ENCODE assay signal across 26 mouse cellular contexts in the genomic region with DNA sequence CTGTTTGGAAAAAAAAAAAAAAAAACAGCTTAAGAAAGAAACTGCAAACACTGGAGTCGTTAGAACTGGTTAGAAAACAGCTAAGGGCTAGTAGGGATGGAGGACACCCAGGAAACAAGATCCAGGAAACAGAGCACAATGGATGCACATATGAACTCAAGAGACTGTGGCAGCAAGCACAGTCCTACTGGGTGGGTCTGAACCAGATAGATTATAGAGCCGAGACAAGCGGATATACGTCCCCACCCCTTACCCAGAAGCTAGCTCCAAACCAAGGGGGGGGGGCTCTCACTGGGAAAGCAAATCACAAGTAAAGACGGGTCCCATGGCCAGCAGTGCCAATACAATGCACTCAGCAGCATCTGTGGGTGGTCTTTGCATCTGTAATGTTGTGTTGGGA. TPM values are rescaled to one million over a fixed set of nuclear protein-coding genes. Genes with fewer than 3 reads are reported as not detected.
DNase-seq lines count a peak whose midpoint lies in the region; ATAC-seq and TF ChIP-seq lines count a peak whose summit lies in the region.
"Had no signal": no experiment of that assay in that cellular context is flagged by ENCODE, and none has a peak within 500 bp of the region (broad histone marks: within the 10 kb centered on the region; RNA-seq: fewer than 3 reads in every experiment).

No protein-coding gene starts in this region.

- ATAC-seq in liver, embryonic 11.5 days (replicated peaks; ENCODE audit: low FRiP score), result peak; percentile 56; the same call in 1 of the 2 replicates
- no peak for ATAC-seq in liver, postnatal 0 days
- 0 out of 2 replicates have a peak, but pooled peaks have one; percentile 22 for ATAC-seq in midbrain, embryonic 15.5 days (replicated peaks)
- no peak for ATAC-seq in midbrain, embryonic 13.5 days
- 0 out of 2 replicates have a peak, but pooled peaks have one; percentile 17 for ATAC-seq in erythroblast, adult 5-6 weeks (replicated peaks; ENCODE audit: low FRiP score, poor library complexity, severe bottlenecking)
- ATAC-seq: activated CD4-positive, CD25-positive, alpha-beta regulatory T cell, adult 4 months; CD4-positive, CD25-positive, alpha-beta regulatory T cell, adult 4 months; forebrain, embryonic 13.5 days; forebrain, embryonic 15.5 days; forebrain, postnatal 0 days had no signal

- no peaks in the 10 kb centered on the region for H3K36me3 ChIP-seq in liver, embryonic 11.5 days (ENCODE audit: control insufficient read depth, insufficient read depth, low read length)
- no peaks in the 10 kb centered on the region; the same call in 1 of the 2 replicates for H3K36me3 ChIP-seq in liver, postnatal 0 days (replicated peaks; ENCODE audit: insufficient read depth, low read length)
- H3K36me3 ChIP-seq in midbrain, embryonic 15.5 days (replicated peaks), result no peaks in the 10 kb centered on the region
- no peaks in the 10 kb centered on the region for H3K36me3 ChIP-seq in midbrain, embryonic 13.5 days
- H3K36me3 ChIP-seq: embryonic facial prominence, embryonic 13.5 days; embryonic facial prominence, embryonic 15.5 days; forebrain, embryonic 15.5 days had no signal

- no peak overlapping the region for H3K4me3 ChIP-seq in liver, embryonic 11.5 days (ENCODE audit: low read depth, low read length)
- H3K4me3 ChIP-seq in liver, postnatal 0 days (ENCODE audit: low read depth, low read length), result no peak overlapping the region
- no peak overlapping the region for H3K4me3 ChIP-seq in midbrain, embryonic 15.5 days
- no peak overlapping the region for H3K4me3 ChIP-seq in midbrain, embryonic 13.5 days (replicated peaks)
- H3K4me3 ChIP-seq: embryonic facial prominence, embryonic 13.5 days; embryonic facial prominence, embryonic 15.5 days; forebrain, embryonic 13.5 days; forebrain, embryonic 15.5 days had no signal

- no peaks in the 10 kb centered on the region for H3K27me3 ChIP-seq in liver, embryonic 11.5 days (replicated peaks; ENCODE audit: control insufficient read depth, insufficient read depth, low read length)
- H3K27me3 ChIP-seq in liver, postnatal 0 days (ENCODE audit: insufficient read depth, low read length), result no peaks in the 10 kb centered on the region
- no peaks in the 10 kb centered on the region for H3K27me3 ChIP-seq in midbrain, embryonic 15.5 days (replicated peaks)
- H3K27me3 ChIP-seq in midbrain, embryonic 13.5 days, result no peaks in the 10 kb centered on the region
- H3K27me3 ChIP-seq: CH12.LX; embryonic facial prominence, embryonic 13.5 days; embryonic facial prominence, embryonic 15.5 days; forebrain, embryonic 13.5 days; forebrain, embryonic 15.5 days had no signal

- H3K9ac ChIP-seq in liver, embryonic 11.5 days (ENCODE audit: low read depth, low read length), result no peak overlapping the region
- no peak overlapping the region for H3K9ac ChIP-seq in liver, postnatal 0 days (replicated peaks)
- no peak overlapping the region for H3K9ac ChIP-seq in midbrain, embryonic 15.5 days
- no peak overlapping the region for H3K9ac ChIP-seq in midbrain, embryonic 13.5 days (replicated peaks)
- H3K9ac ChIP-seq: embryonic facial prominence, embryonic 13.5 days; embryonic facial prominence, embryonic 15.5 days; forebrain, embryonic 13.5 days; forebrain, embryonic 15.5 days; forebrain, postnatal 0 days had no signal

- H3K4me1 ChIP-seq in liver, embryonic 11.5 days (replicated peaks; ENCODE audit: control insufficient read depth, insufficient read depth, low read length), result peaks cover 21% of the 10 kb centered on the region
- peaks cover 23% of the 10 kb centered on the region for H3K4me1 ChIP-seq in liver, postnatal 0 days (ENCODE audit: insufficient read depth)
- H3K4me1 ChIP-seq in midbrain, embryonic 15.5 days, result 0 out of 2 replicates have a peak, but pooled peaks cover 2% of the 10 kb centered on the region
- peaks cover 4% of the 10 kb centered on the region; the same call in 1 of the 2 replicates for H3K4me1 ChIP-seq in midbrain, embryonic 13.5 days (replicated peaks)
- H3K4me1 ChIP-seq: embryonic facial prominence, embryonic 15.5 days; forebrain, embryonic 15.5 days had no signal

- no peak for TF ChIP-seq EP300 in liver, postnatal 0 days (IDR thresholded peaks at IDR 0.05; ENCODE audit: low read depth)

- no peak overlapping the region for H3K4me2 ChIP-seq in liver, embryonic 11.5 days
- no peak overlapping the region for H3K4me2 ChIP-seq in liver, postnatal 0 days (ENCODE audit: low read depth, low read length)
- H3K4me2 ChIP-seq in midbrain, embryonic 15.5 days, result no peak overlapping the region
- no peak overlapping the region for H3K4me2 ChIP-seq in midbrain, embryonic 13.5 days (replicated peaks)
- H3K4me2 ChIP-seq: embryonic facial prominence, embryonic 13.5 days; embryonic facial prominence, embryonic 15.5 days; forebrain, embryonic 13.5 days; forebrain, embryonic 15.5 days had no signal

- H3K9me3 ChIP-seq in liver, embryonic 11.5 days (ENCODE audit: control insufficient read depth, low read length), result no peaks in the 10 kb centered on the region
- H3K9me3 ChIP-seq in liver, postnatal 0 days (ENCODE audit: low read length), result no peaks in the 10 kb centered on the region
- no peaks in the 10 kb centered on the region for H3K9me3 ChIP-seq in midbrain, embryonic 15.5 days
- H3K9me3 ChIP-seq in midbrain, embryonic 13.5 days, result no peaks in the 10 kb centered on the region
- H3K9me3 ChIP-seq: embryonic facial prominence, embryonic 13.5 days; embryonic facial prominence, embryonic 15.5 days; forebrain, embryonic 13.5 days; forebrain, embryonic 15.5 days had no signal

- 50% methylated on average over 5 of the region's 5 CpGs for WGBS in liver, embryonic 11.5 days
- WGBS in liver, postnatal 0 days (ENCODE audit: insufficient replicate concordance), result 51% methylated on average over 5 of the region's 5 CpGs
- 65% methylated on average over 5 of the region's 5 CpGs for WGBS in midbrain, embryonic 15.5 days
- 70% methylated on average over 5 of the region's 5 CpGs for WGBS in midbrain, embryonic 13.5 days

- H3K27ac ChIP-seq in liver, embryonic 11.5 days (ENCODE audit: low read depth, low read length), result no peak overlapping the region
- H3K27ac ChIP-seq in liver, postnatal 0 days (ENCODE audit: low read depth), result no peak overlapping the region
- H3K27ac ChIP-seq in midbrain, embryonic 15.5 days, result no peak overlapping the region
- H3K27ac ChIP-seq in midbrain, embryonic 13.5 days, result no peak overlapping the region
- H3K27ac ChIP-seq: embryonic facial prominence, embryonic 13.5 days; embryonic facial prominence, embryonic 15.5 days; forebrain, embryonic 13.5 days; forebrain, embryonic 15.5 days had no signal

- TF ChIP-seq CTCF in liver, postnatal 0 days (IDR thresholded peaks at IDR 0.05; ENCODE audit: low read depth), result no peak

- no peak for DNase-seq in liver, embryonic 11.5 days (ENCODE audit: low spot score)
- DNase-seq in liver, postnatal 0 days, result no peak
- no peak for DNase-seq in thymus, postnatal 0 days (ENCODE audit: low spot score)
- no peak for DNase-seq in adrenal gland, adult 8-10 months
- DNase-seq: adrenal gland, postnatal 10 days; adrenal gland, postnatal 25 days; B cell, adult 2 months; cerebellum, adult 11 months; cerebellum, adult 18-20 months; cerebellum, adult 8-10 months; cerebellum, adult 9-11 months; cerebellum, postnatal 14 days; cerebellum, postnatal 36 days; embryo, embryonic 11 days; forebrain, postnatal 0 days had no signal

RNA-seq across cellular contexts. Expression of a gene that starts 11.9 kb away (rescaled TPM):
- 35.5 and 36.1 TPM in 2 replicates for polyA plus RNA-seq in liver, embryonic 11.5 days (2014; fragmentation: Nextera tagmentation; extraction: Ambion mirVana)
- 14.8 and 17.3 TPM in 2 replicates for polyA plus RNA-seq in liver, postnatal 0 days (2015; fragmentation: Nextera tagmentation; extraction: Ambion mirVana)
- 86.5 and 96.9 TPM in 2 replicates for polyA plus RNA-seq in midbrain, embryonic 15.5 days (2015; fragmentation: Nextera tagmentation; extraction: Ambion mirVana)
- polyA plus RNA-seq in midbrain, embryonic 13.5 days (2015; fragmentation: Nextera tagmentation; extraction: Ambion mirVana), result 75.0 and 78.6 TPM in 2 replicates
- total RNA-seq in erythroblast, adult 5-6 weeks (2015; ENCODE audit: low replicate concordance), result 32.1 and 35.5 TPM in 2 replicates
- 54.5 and 59.6 TPM in 2 replicates for total RNA-seq in erythroblast, adult 5-6 weeks (2017; ENCODE audit: low replicate concordance)
- polyA plus RNA-seq in thymus, postnatal 0 days (2015; fragmentation: Nextera tagmentation; extraction: Ambion mirVana), result 19.6 and 20.7 TPM in 2 replicates
- total RNA-seq in adrenal gland, adult 8-10 months (2022), result 100 to 1,000 TPM; 143 to 180 (median 160) TPM

RNA-seq across cellular contexts. Expression of a gene that starts 46.2 kb away (rescaled TPM):
- 2.9 TPM in 2 replicates for polyA plus RNA-seq in liver, embryonic 11.5 days (2014; fragmentation: Nextera tagmentation; extraction: Ambion mirVana)
- 112 and 113 TPM in 2 replicates for polyA plus RNA-seq in liver, postnatal 0 days (2015; fragmentation: Nextera tagmentation; extraction: Ambion mirVana)
- polyA plus RNA-seq in midbrain, embryonic 15.5 days (2015; fragmentation: Nextera tagmentation; extraction: Ambion mirVana), result 14.3 and 15.7 TPM in 2 replicates
- polyA plus RNA-seq in midbrain, embryonic 13.5 days (2015; fragmentation: Nextera tagmentation; extraction: Ambion mirVana), result 3.1 and 4.0 TPM in 2 replicates
- total RNA-seq in erythroblast, adult 5-6 weeks (2015; ENCODE audit: low replicate concordance), result 2.3 TPM in 1 of 2 replicates, not detected in the other
- total RNA-seq in erythroblast, adult 5-6 weeks (2017; ENCODE audit: low replicate concordance), result 3.5 and 6.5 TPM in 2 replicates
- 2.8 and 3.0 TPM in 2 replicates for polyA plus RNA-seq in thymus, postnatal 0 days (2015; fragmentation: Nextera tagmentation; extraction: Ambion mirVana)
- total RNA-seq in adrenal gland, adult 8-10 months (2022), result 100 to 1,000 TPM; 160 to 274 (median 195) TPM
- total RNA-seq: CH12.LX; common myeloid progenitor, adult 5-6 weeks had no signal
- polyA plus RNA-seq: CD4-positive, CD25-positive, alpha-beta regulatory T cell, adult 4 months had no signal

Comparison
In these comparisons a context has a peak if more than half of its experiments do, and no peak if none do; other contexts are left out.
1. ATAC-seq: peak in liver, embryonic 11.5 days (single experiment), midbrain, embryonic 15.5 days (single experiment) and erythroblast, adult 5-6 weeks (single experiment); none in liver, postnatal 0 days (single experiment) and midbrain, embryonic 13.5 days (single experiment).